Mouse (Mus musculus): ENCODE data around the gene Olfr146. TPM values are rescaled to one million over a fixed set of nuclear protein-coding genes. Genes with fewer than 3 reads are reported as not detected.

Olfr146 gene
- not detected in 2 replicates for polyA plus RNA-seq (2016; fragmentation: Nextera tagmentation; extraction: Ambion mirVana)

DNA sequence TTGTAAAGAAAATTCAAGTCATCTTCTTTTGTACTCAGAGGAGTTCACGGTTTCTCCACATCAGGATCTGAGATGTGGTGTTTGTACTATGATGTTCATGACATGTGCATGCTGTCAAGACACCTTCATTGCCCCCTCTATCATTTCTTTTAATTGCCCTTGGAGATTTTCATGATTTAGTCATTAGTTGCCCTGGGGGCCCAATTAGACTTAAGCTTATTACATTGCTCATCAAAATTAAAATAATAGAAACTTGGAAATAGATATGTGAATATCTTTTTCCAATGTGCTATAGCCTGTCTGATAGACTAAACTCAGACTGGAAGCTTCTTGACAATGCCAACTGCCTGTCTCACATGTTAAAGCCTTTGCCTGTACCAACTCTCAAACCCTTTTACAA, at the start of gene Olfr146:
Gene Olfr146 (minus strand): TSS at position 101 of the 400 bp plus-strand sequence.
- 90% methylated on average over 1 of the region's 1 CpGs for WGBS
- DNase-seq (ENCODE audit: low spot score) = no peak
- H3K4me1 ChIP-seq = no peaks in the 10 kb centered on the region
- no peak within 1 kb of the TSS for H3K27ac ChIP-seq (replicated peaks)
- H3K4me3 ChIP-seq = no peak within 1 kb of the TSS
- no peaks in the 10 kb centered on the region for H3K36me3 ChIP-seq (replicated peaks)
- H3K27me3 ChIP-seq (replicated peaks; ENCODE audit: low read depth, poor library complexity, severe bottlenecking) = no peaks in the 10 kb centered on the region
- no peaks in the 10 kb centered on the region for H3K9me3 ChIP-seq

- no peak for DNase-seq (ENCODE audit: low spot score)
- H3K27ac ChIP-seq (replicated peaks) = no peak within 1 kb of the TSS
- H3K27me3 ChIP-seq (replicated peaks; ENCODE audit: low read depth, poor library complexity, severe bottlenecking) = no peaks in the 10 kb centered on the region
- WGBS = 89% methylated on average over 1 of the region's 1 CpGs
- H3K4me1 ChIP-seq = no peaks in the 10 kb centered on the region
- H3K4me3 ChIP-seq = no peak within 1 kb of the TSS
- no peaks in the 10 kb centered on the region for H3K9me3 ChIP-seq
- no peaks in the 10 kb centered on the region for H3K36me3 ChIP-seq (replicated peaks)
Observed at GRCm38 (mm10) chr9:39064851-39065250, 41.7 kb upstream of the Olfr146 start, which contains the start of gene Olfr937. Gene Olfr937, minus strand, starts transcription at chr9:39064951.

DNA sequence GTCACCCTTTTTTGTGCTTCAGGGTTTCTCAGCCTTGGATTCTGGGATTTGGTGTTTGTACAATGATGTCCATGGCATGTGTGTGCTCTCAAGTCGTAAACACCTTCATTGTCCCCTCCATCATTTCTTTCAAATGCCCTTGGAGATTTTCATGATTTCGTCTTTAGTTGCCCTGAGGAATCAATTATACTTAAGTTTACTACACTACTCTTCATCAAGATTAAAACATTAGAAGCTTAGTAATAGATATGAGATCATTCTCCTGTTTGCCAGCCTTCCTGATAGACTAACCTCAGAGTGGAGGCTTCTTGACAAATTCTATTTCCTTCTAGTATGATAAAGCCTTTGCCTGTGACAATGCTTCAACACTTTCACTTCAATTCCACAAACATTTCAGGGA, 23.6 kb downstream of the Olfr146 start, which contains the start of gene Olfr935:
Gene Olfr935 (minus strand): TSS at position 101 of the 400 bp plus-strand sequence.
- no peaks in the 10 kb centered on the region for H3K27me3 ChIP-seq (replicated peaks; ENCODE audit: low read depth, poor library complexity, severe bottlenecking)
- H3K4me1 ChIP-seq = no peaks in the 10 kb centered on the region
- no peak for DNase-seq (ENCODE audit: low spot score)
- WGBS = 81% methylated on average over 2 of the region's 2 CpGs
- H3K36me3 ChIP-seq (replicated peaks) = no peaks in the 10 kb centered on the region
- no peak within 1 kb of the TSS for H3K4me3 ChIP-seq
- no peak within 1 kb of the TSS for H3K27ac ChIP-seq (replicated peaks)
- H3K9me3 ChIP-seq = no peaks in the 10 kb centered on the region

DNA sequence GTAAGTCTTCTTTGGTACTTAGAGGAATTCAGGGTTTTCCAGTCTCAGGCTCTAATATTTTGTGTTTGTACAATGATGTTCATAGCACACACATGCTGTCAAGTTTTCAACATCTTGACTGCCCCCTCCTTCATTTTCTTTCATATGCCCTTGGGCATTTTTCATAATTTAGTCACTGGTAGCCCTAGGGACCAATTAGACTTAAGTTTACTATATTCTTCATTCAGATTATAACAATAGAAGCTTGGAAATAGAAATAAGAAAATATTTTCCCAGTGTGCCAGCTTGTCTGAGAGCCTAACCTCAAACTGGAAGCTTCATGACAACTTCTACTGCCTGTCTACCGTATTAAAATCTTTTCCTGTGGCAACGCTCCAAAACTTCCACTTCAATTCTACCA, 35.0 kb downstream of the Olfr146 start, which contains the start of gene Olfr934:
Gene Olfr934 (minus strand): TSS at position 101 of the 400 bp plus-strand sequence.
- DNase-seq (ENCODE audit: low spot score) = no peak
- H3K27ac ChIP-seq (replicated peaks) = no peak within 1 kb of the TSS

GRCm38 (mm10) chr9:38972013-38972412, 51.2 kb downstream of the Olfr146 start, which contains the start of gene Olfr933:
Gene Olfr933, plus strand, starts transcription at chr9:38972313.
- no peak for DNase-seq (ENCODE audit: low spot score)
- no peak within 1 kb of the TSS for H3K4me3 ChIP-seq
- no peaks in the 10 kb centered on the region for H3K36me3 ChIP-seq (replicated peaks)
- H3K27ac ChIP-seq (replicated peaks) = no peak within 1 kb of the TSS
- no peaks in the 10 kb centered on the region for H3K4me1 ChIP-seq
- 86% methylated on average over 4 of the region's 4 CpGs for WGBS
- H3K9me3 ChIP-seq = no peaks in the 10 kb centered on the region
- H3K27me3 ChIP-seq (replicated peaks; ENCODE audit: low read depth, poor library complexity, severe bottlenecking) = no peaks in the 10 kb centered on the region

More for the DNA sequence above, 35.0 kb downstream of the Olfr146 start, which contains the start of gene Olfr934:
- Histone ChIP-seq H3K4me3 (no peak within 1 kb of the TSS), H3K9me3 (no peaks in the 10 kb centered on the region), H3K36me3 (replicated peaks) (no peaks in the 10 kb centered on the region), H3K27me3 (replicated peaks; ENCODE audit: low read depth, poor library complexity, severe bottlenecking) (no peaks in the 10 kb centered on the region), H3K4me1 (no peaks in the 10 kb centered on the region)
- WGBS = 92% methylated on average over 2 of the region's 2 CpGs

Small RNA genes lying within 50 kb of the gene (microRNA-seq; reads per million reads assigned to microRNA genes)
- gene Gm25529 = not detected

Other genes starting within 250 kb of the Olfr146 start
- not detected in 2 replicates for gene Olfr922, start 208.8 kb downstream of the Olfr146 start, polyA plus RNA-seq (2016; fragmentation: Nextera tagmentation; extraction: Ambion mirVana)
- gene Olfr923, start 196.8 kb downstream of the Olfr146 start, polyA plus RNA-seq (2016; fragmentation: Nextera tagmentation; extraction: Ambion mirVana) = not detected in 2 replicates
- gene Olfr924, start 178.9 kb downstream of the Olfr146 start, polyA plus RNA-seq (2016; fragmentation: Nextera tagmentation; extraction: Ambion mirVana) = not detected in 2 replicates
- not detected in 2 replicates for gene Olfr26, start 168.3 kb downstream of the Olfr146 start, polyA plus RNA-seq (2016; fragmentation: Nextera tagmentation; extraction: Ambion mirVana)
- not detected in 2 replicates for gene Olfr926, start 146.3 kb downstream of the Olfr146 start, polyA plus RNA-seq (2016; fragmentation: Nextera tagmentation; extraction: Ambion mirVana)
- gene Olfr930, start 93.6 kb downstream of the Olfr146 start, polyA plus RNA-seq (2016; fragmentation: Nextera tagmentation; extraction: Ambion mirVana) = not detected in 2 replicates
- not detected in 2 replicates for gene Olfr933, start 51.1 kb downstream of the Olfr146 start, polyA plus RNA-seq (2016; fragmentation: Nextera tagmentation; extraction: Ambion mirVana)
- gene Olfr934, start 35.1 kb downstream of the Olfr146 start, polyA plus RNA-seq (2016; fragmentation: Nextera tagmentation; extraction: Ambion mirVana) = not detected in 2 replicates
- not detected in 2 replicates for gene Olfr935, start 23.7 kb downstream of the Olfr146 start, polyA plus RNA-seq (2016; fragmentation: Nextera tagmentation; extraction: Ambion mirVana)
- gene Olfr937, start 41.6 kb upstream of the Olfr146 start, polyA plus RNA-seq (2016; fragmentation: Nextera tagmentation; extraction: Ambion mirVana) = not detected in 2 replicates
- gene Olfr938, start 55.5 kb upstream of the Olfr146 start, polyA plus RNA-seq (2016; fragmentation: Nextera tagmentation; extraction: Ambion mirVana) = not detected in 2 replicates
- gene Olfr27, start 104.8 kb upstream of the Olfr146 start, polyA plus RNA-seq (2016; fragmentation: Nextera tagmentation; extraction: Ambion mirVana) = not detected in 2 replicates
- not detected in 2 replicates for gene Olfr943, start 142.9 kb upstream of the Olfr146 start, polyA plus RNA-seq (2016; fragmentation: Nextera tagmentation; extraction: Ambion mirVana)
- gene Olfr944, start 178.5 kb upstream of the Olfr146 start, polyA plus RNA-seq (2016; fragmentation: Nextera tagmentation; extraction: Ambion mirVana) = not detected in 2 replicates
- gene Olfr1537, start 226.6 kb upstream of the Olfr146 start, polyA plus RNA-seq (2016; fragmentation: Nextera tagmentation; extraction: Ambion mirVana) = not detected in 2 replicates